Mouse (Mus musculus): ENCODE results near the gene Fut4.
"Not testable (repeated sequence)": the region's sequence is repeated elsewhere in the genome, so short reads cannot be mapped to it uniquely, and the experiment has no call there.

Fut4 gene

DNA sequence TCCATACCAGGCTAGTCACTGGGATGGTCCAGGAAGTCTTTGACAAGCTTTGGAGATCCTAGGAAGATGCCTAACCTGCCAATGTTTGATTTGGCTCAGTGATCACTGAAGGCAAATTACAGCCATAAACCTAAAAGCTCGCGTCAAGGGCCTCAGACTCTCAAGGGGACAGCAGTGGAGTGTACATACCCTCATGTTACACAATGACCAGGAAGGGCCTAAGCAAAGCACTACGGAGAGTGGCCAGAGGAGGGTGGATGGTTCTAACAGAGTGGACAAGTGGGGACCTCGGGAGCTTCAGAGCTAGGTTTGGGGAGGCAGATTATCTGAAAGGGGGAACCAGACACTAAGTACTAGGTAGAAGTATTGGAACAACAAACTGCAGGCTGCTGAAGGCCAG lies 25.6 kb downstream of the Fut4 start:
- in situ Hi-C loops (cut with MboI, MseI): no loop called here

DNA sequence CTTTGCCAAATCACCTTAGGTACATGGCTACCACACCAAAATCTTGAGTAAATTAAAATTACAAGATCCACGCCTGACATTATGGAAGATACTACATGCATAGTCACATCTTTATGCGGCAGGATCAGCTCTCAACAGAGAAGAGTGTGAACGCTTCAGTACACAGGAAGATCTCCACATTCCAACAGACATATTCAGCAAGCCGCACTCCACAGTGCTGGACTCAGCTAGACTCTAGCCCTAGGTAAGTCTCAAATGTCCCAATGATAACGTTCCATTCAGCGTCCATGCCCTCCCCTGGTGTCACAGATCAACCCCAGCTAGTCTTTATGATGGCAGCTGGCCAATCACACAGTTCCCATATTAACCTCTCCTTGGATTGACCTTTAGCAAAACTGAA lies 26.2 kb downstream of the Fut4 start:
- in situ Hi-C loops (cut with MboI, MseI): no loop called here

DNA sequence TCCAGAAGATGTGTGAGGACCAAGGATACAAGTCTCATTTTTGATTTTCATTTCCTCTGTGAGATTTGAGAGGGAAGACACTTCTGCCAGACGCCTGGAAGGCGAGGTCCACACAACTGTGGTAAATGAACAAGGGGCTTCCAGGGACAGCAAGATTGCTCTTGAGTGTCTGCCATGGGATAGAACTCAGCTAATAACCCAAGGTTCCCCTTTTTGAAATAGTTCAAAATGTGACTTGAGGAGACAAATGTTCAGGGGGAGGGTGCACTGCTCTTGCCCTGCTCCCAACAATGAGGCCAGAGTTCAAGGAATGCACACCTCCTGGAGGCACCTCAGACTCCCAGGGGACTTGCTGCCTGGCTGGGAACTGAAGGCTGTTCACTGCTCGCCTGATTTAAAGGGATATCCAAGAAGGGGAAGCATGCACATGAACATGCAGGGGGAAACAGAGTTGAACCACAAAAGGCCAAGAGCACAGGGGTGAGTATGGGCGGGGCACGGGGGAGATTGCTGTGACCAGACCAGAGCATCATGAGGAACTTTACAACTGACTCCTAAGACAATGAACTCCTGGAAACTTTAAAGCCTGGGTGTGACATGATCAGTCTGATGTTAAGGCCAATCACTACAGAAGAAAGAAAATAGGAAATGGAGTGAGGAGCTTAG lies 27.3 kb downstream of the Fut4 start:
- in situ Hi-C loops (cut with MboI, MseI): no loop called here

DNA sequence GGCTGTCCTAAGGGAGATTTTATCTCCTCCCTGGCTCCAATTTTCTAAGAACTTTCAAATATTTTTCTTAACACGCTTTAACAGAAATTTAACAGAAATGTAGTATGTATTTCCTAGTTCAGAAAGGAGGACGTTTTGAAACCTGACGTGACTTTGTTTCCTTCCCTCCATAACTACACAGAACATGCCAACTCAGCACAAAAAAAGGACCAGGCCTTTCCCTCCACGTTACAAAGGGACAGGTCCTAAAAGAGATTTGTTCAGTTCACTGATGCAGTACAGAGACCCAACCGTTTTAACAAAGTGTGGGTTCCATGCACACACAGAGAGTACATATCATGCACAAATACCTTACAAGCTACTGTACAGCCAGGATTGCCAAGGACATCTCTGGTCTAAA lies 30.6 kb downstream of the Fut4 start:
- in situ Hi-C loops (cut with MboI, MseI): no loop called here

DNA sequence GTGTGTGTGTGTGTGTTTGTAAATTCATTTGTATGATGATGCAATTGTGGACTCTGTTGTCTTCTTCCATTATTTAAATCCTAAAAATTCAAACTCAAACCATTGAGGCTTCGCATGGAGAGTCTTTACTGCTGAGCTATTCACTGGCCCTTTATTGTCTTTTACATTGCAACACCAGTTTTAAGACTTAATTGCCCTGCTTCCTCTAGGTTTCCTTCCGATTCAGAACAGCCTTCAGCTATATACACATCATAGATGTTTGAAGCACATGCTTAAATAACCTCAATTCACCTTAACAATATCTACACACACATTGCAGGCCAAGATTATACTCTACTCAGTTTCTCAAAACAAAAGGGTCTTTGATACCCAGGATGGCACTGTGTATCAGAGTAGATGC lies 31.8 kb downstream of the Fut4 start:
- in situ Hi-C loops (cut with MboI, MseI): no loop called here

DNA sequence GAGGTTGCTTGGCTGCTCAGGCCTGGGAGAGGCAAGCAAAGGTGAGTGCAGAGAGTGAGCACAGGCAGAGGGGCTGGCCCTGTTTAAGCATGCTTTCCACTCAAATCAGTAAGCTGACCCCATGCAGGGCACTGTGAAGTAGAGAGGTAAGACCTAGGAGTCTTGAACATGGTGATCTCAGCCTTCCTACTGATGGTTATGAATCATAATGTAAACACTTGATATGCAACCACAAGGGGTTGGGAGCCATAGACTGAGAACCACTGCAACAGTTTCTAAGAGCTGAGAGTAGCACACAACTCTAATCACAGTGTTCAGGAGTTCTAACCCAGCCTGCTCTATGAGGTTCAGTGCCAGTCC lies 33.9 kb downstream of the Fut4 start:
- in situ Hi-C loops (cut with MboI, MseI): no loop called here

DNA sequence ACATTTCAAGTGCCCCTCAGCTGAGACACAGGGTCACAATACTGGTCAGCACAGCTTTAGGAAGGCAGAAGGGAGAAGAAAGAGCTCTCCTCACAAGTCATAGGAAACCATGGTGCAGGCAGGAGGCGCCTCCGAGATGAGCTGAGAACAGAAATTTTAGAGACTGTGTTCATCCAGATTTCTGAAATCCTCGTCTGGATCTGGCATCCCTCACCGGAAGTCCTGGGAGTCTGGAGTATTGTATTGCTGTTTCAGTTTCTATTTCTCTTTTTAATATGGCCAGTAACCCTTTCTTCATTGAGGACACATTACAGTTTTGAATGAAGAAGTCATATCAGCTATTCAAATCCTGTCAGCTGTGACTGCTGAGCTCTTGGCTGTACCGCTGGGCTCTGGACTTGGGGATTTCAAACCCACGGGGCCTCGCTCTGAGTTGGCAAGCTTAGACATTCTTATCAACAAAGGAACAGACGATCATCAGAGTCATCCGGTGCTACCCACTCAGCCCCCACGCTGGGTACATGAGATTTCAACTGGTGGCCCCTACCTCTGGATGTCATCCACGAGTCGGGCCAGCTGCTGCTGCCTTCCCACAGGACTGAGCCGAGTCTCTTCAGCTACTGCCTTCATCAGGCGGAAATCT lies 34.4 kb downstream of the Fut4 start:
- in situ Hi-C loops (cut with MboI, MseI): no loop called here

DNA sequence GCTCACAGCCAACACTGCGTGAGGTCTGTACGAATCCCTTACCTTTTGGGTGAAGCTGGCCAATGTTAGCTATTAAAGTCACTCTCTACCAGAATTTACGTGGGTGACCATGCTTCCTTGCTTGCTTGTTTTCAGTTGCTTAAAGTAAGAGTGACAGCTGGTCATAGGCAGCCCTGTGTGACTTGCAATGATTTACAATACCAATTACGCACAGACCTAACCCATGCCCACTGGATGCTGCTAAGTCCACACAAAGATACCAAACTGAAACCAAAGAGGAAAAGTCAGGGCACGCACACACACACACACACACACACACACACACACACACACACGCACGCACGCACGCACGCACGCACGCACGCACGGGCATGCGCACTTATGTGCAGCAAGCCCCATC lies 36.9 kb downstream of the Fut4 start:
- in situ Hi-C loops (cut with MboI, MseI): no loop called here

DNA sequence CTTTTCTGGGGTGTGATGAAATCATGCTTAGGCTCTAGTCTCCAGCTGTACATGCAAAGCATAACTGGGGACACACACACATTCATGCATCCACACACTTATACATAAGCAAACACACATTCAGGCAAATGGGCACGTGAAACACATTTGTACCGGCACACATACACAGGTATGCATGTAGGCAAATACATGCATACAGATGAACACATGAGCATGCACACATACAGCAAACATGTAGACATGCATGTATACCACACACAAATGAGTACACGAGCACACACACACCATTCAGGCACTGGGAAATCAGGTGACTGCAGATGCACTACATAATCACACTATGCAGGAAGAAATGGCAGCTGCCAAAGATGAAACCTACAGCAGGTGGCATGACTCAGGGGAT lies 41.3 kb downstream of the Fut4 start:
- in situ Hi-C loops (cut with MboI, MseI): no loop called here

DNA sequence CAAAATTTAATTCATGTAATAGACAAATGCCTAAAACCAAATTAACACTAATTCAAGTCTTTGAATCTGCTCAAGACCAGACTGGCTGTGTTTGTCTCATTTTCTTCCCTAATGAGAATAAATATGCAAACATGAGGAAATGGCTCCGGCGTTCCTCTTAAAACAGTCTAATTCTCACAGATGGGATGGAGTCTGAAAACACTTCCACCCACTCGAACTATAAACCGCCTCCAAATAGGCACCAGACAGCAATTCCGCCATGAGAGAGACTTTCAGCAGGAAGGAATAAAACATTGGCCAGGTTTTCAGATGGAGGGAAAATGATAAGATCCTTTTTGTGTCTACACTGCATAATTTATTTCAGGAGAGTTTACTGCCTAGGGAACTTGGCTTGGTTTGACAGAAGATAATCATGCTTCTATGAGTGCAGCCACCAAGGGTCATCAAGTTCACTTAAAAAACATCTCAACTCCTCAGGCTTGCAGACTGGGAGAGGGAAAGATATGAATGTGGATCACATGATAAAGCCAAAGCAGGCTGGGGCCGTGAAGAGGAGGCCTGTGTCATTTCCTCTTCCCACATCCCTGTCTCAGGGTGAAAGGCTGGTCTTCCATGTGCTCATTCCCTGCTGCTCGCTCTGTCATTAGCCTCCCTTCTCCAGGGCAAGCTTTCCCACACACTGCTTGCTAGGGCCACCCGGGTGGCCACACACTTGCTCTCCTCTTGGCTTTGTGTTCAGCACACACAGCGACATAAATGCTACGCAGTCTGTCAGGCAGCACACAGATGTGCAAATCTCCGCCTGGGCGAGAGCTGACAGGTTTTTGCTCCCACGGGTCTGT lies 46.7 kb downstream of the Fut4 start:
- in situ Hi-C loops (cut with MboI, MseI): no loop called here

DNA sequence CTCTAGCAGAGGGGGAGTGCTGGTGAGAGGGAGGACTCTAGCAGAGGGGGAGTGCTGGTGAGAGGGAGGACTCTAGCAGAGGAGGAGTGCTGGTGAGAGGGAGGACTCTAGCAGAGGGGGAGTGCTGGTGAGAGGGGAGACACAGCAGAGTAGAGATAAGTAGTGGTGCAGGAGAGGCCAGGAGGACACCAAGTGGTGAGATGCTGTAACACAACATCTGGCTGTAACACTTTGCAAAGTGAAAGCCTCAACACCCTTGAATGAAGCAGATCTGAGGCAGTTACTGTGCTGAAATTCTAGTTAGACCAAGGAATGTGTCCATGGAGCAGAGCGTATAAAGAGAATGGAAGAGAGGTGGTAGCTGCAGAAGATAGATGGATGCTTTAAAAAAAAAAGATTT lies 51.4 kb downstream of the Fut4 start:
- in situ Hi-C loops (cut with MboI, MseI): not testable (repeated sequence)

DNA sequence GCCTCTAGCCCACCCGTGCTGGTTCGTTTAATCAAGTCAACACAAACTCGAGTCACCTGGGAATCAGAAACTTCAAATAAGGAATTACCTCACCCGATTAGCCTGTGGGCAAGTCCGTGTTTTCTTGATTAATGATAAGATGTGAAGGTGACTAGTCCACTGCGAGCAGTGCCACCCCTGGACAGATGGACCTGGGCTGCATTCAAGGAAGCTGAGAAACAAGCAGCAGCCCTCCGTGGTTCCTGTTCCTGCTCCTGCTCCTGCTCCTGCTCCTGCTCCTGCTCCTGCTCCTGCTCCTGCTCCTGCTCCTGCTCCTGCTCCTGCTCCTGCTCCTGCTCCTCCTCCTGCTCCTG lies 52.9 kb downstream of the Fut4 start:
- in situ Hi-C loops (cut with MboI, MseI): loop anchor here (10.0 kb wide), 1 partner anchor 344 kb away; no protein-coding TSS in a partner anchor

DNA sequence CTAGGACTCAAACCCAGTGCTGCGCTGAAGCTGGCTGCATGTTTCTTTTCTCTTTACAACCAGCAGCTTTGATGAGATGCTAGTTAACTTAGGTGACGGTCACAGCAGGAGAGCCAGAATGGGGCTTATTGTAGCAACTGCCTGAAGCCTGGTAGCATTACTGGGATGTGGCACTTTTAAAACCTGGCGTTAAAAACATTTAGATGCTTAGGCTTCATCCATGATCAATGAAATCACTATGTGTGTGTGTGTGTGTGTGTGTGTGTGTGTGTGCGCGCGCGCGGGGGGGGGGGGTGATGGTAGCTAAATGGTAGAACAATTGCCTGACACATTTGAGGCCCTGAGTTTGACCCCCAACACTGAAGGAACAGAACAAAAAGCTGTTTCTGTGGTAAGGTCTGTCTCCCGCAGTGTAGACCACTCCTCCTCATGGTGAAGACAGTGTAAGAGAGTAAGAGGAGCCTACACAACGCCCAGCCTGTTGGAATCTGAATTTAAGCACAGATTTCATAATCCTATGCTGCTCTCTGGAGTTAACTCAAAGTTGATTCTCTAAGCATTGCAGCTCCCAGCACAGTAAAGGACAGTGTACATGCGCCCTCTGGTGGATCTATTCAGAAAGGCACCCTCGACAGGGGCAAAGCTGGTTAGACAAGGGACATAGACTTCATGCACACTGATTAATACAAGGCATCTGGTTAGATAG lies 53.5 kb downstream of the Fut4 start:
- in situ Hi-C loops (cut with MboI, MseI): loop anchor here (10.0 kb wide), 1 partner anchor 344 kb away; no protein-coding TSS in a partner anchor
